Mouse (Mus musculus) cerebellum, postnatal 4 days (tissue): ENCODE results near the gene Nat9.
A peak's percentile ranks its signal among the peaks of the same experiment; 100 is the strongest.

Source experiments
- DNase-seq, 2 experiments: peaks; one replicate each; pipeline ENCODE4 v3.0.0; 2022; ENCODE audit warnings: low spot score in 2 of 2, mixed read lengths in 1 of 2

Gene Nat9

GRCm38 (mm10) chr11:115178766-115179165 is 8.9 kb downstream of the Nat9 start:
- no peak for DNase-seq

- peak in 1 of 2 experiments; percentile 47 for DNase-seq
These were observed 10.0 kb downstream of the Nat9 start for GRCm38 (mm10) chr11:115177559-115178195.

- DNase-seq: no peak
These were observed 11.1 kb downstream of the Nat9 start for GRCm38 (mm10) chr11:115176399-115177190.

- no peak for DNase-seq
These were observed 13.9 kb downstream of the Nat9 start for GRCm38 (mm10) chr11:115173549-115174339.

- no peak for DNase-seq
These were observed 14.8 kb downstream of the Nat9 start for GRCm38 (mm10) chr11:115172825-115173287.

GRCm38 (mm10) chr11:115171125-115171524 is 16.5 kb downstream of the Nat9 start:
- no peak for DNase-seq

GRCm38 (mm10) chr11:115169430-115169829 is 18.2 kb downstream of the Nat9 start:
- no peak for DNase-seq

- no peak for DNase-seq
These were observed 19.9 kb downstream of the Nat9 start for GRCm38 (mm10) chr11:115167631-115168249.

- DNase-seq: no peak
These were observed 20.9 kb downstream of the Nat9 start for GRCm38 (mm10) chr11:115166776-115167175.

GRCm38 (mm10) chr11:115164976-115165374 is 22.7 kb downstream of the Nat9 start:
- DNase-seq: no peak

GRCm38 (mm10) chr11:115164341-115164975 is 23.2 kb downstream of the Nat9 start:
- DNase-seq: no peak

GRCm38 (mm10) chr11:115163568-115164150 is 24.0 kb downstream of the Nat9 start:
- DNase-seq: peak in 1 of 2 experiments; percentile 39

- peak; percentile 92 to 95 for DNase-seq
These were observed 24.7 kb downstream of the Nat9 start, which contains the start of gene Slc9a3r1 for GRCm38 (mm10) chr11:115162832-115163480. TSS of gene Slc9a3r1 (plus strand) at chr11:115163341.

GRCm38 (mm10) chr11:115162205-115162601 is 25.5 kb downstream of the Nat9 start:
- DNase-seq: no peak

- DNase-seq: no peak
These were observed 26.0 kb downstream of the Nat9 start for GRCm38 (mm10) chr11:115161578-115162204.

GRCm38 (mm10) chr11:115160883-115161577 is 26.6 kb downstream of the Nat9 start:
- peak; percentile 71 to 81 for DNase-seq

GRCm38 (mm10) chr11:115160016-115160797 is 27.5 kb downstream of the Nat9 start:
- DNase-seq: peak; percentile 52 to 87
